Mouse (Mus musculus): ENCODE data around the gene Ankrd10. TPM values are rescaled to one million over a fixed set of nuclear protein-coding genes. Genes with fewer than 3 reads are reported as not detected.
"Not testable (repeated sequence)": the region's sequence is repeated elsewhere in the genome, so short reads cannot be mapped to it uniquely, and the experiment has no call there.

The Ankrd10 gene
- polyA plus RNA-seq, 1 experiment = 151 TPM

DNA sequence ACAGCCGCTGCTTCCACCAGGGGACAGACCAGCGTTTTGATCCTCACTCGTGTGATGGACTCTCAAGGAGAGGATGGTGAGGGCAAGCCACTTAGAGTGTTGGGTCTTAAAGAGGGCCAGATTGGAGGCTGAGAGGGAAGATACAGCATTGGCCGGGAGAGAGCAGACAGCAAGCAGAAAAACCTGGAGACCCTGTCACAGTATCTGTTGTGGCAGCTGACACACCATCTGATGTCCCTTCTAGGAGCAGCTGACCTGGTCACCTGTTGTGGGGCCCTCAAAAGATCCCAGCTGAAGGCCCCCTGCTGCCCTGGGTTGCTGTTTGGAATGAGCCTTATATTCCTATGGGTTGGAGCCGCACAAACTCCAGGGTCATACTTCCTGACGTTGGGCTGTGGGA, 63.1 kb downstream of the Ankrd10 start:
- TF ChIP-seq POLR2A (IDR thresholded peaks at IDR 0.05; ENCODE audit: borderline replicate concordance, extremely low read depth, insufficient read depth, insufficient read length, poor library complexity, severe bottlenecking) (no peak), CTCF (IDR thresholded peaks at IDR 0.05; ENCODE audit: borderline replicate concordance, extremely low read depth, insufficient read depth, insufficient read length) (no peak)
- DNase-seq (ENCODE audit: low read depth) = no peak

DNA sequence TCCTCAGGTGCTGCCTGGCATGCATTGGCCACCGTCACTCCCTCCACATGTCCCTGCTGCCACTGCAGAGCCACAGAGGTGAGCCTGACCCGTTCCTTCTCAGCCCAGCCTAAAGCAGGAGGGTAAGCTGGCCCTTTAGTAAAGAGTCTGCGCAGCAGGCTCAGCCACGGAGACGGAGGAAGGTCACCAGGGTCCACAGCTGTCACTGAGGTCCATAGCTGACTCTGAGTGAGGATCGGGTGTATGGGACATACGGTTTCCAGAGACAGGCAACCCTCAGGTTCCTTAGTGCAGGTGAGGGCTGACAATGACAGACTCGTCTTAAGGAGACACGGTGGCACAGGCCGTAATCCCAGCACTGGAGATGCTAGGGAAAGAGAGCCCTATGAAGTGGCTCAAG, 63.6 kb downstream of the Ankrd10 start:
- no peak for DNase-seq (ENCODE audit: low read depth)
- TF ChIP-seq CTCF (IDR thresholded peaks at IDR 0.05; ENCODE audit: borderline replicate concordance, extremely low read depth, insufficient read depth, insufficient read length) = no peak
- no peak for TF ChIP-seq POLR2A (IDR thresholded peaks at IDR 0.05; ENCODE audit: borderline replicate concordance, extremely low read depth, insufficient read depth, insufficient read length, poor library complexity, severe bottlenecking)

DNA sequence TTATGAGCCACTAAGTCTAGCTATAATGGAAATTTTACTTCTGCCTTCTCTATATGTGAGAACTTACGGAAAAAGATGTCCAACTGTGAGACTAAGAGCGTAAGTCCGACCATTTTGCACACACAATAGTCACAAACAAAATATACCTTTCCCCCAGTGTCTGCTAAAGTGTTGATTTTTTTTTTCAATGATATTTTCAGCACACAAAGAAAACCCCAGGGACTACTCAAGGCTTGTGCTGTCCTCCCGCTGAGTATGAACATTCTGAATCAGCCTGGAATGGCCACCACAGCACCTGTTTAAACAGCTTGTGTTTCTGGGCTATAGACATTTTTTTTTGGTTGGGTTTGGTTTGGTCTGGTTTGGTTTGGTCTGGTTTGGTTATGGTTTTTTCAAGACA, 64.8 kb downstream of the Ankrd10 start:
- DNase-seq (ENCODE audit: low read depth) = no peak
- TF ChIP-seq CTCF (IDR thresholded peaks at IDR 0.05; ENCODE audit: borderline replicate concordance, extremely low read depth, insufficient read depth, insufficient read length) (no peak), POLR2A (IDR thresholded peaks at IDR 0.05; ENCODE audit: borderline replicate concordance, extremely low read depth, insufficient read depth, insufficient read length, poor library complexity, severe bottlenecking) (no peak)

DNA sequence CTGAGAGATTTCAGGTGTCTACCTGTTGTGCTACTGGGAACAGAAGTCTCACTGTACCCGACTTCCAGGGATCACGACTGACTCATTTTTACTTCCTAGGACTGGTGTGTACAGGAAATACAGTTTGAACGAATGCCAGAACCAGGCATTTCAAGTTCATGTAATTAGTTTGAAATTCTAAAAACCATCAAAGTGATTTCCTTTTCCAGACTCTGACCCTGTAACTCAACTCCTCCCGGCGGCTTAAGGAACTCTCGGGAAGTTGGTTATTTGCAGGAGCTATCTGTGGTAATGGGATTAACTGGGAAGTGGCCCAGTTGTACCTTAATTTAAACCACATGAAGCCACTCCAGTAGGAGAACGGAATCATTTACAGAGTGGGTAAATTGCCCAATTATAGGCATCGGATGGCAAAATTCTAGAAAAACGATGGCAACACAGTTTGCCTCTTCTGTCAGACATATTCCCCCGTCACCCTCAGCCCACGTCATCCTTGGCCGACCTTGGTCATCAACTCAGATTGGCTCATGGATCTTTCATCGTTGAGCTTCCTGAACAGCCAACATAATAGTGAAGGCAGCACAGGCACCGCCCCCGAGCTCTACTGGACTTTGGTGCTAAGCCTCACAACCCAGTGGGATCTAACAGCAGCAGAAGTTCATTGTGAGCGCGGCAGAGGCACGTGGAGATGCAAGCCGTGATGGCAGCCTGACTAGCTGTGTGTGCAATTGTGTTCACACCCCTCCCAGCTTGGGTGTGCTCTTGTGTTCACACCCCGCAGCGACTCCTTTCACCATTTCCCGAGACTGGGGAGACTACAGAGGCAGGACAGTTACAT, 66.1 kb downstream of the Ankrd10 start:
- no peak for DNase-seq (ENCODE audit: low read depth)
- TF ChIP-seq CTCF (IDR thresholded peaks at IDR 0.05; ENCODE audit: borderline replicate concordance, extremely low read depth, insufficient read depth, insufficient read length) (no peak), POLR2A (IDR thresholded peaks at IDR 0.05; ENCODE audit: borderline replicate concordance, extremely low read depth, insufficient read depth, insufficient read length, poor library complexity, severe bottlenecking) (no peak)

DNA sequence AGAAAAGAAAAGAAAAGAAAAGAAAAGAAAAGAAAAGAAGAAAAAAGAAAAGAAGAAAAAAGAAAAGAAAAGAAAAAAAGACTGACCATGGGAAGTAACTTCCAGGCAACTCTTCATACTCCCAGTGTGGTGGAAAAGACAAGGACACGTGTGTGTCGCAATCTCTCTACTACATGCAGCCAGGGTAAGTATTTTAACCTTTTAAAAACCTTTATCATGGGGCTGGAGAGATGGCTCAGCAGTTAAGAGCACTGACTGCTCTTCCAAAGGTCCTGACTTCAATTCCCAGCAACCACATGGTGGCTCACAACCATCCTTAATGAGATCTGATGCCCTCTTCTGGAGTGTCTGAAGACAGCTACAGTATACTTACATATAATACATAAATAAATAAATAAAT, 67.4 kb downstream of the Ankrd10 start:
- not testable (repeated sequence) for DNase-seq (ENCODE audit: low read depth)

DNA sequence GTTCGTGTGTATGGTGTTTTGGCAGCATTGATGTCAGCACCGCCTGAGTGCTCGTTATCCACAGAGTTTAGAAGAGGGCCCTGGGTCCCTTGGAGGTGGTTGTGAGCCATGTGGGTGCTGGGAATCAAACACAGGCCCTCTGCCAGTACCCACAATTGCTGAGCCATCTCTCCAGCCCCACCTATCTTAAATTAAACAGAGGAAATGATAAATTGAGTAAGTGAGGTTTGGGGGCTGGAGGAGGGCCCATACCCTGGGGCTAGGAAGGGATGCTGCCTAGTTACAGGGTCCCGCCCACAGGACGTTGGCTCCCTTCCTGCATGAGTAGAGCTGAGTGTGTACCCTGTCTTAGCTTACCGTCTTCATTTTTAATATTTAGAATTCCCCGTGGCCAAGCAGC, 70.8 kb downstream of the Ankrd10 start:
- DNase-seq (ENCODE audit: low read depth) = no peak
- TF ChIP-seq POLR2A (IDR thresholded peaks at IDR 0.05; ENCODE audit: borderline replicate concordance, extremely low read depth, insufficient read depth, insufficient read length, poor library complexity, severe bottlenecking) (no peak), CTCF (IDR thresholded peaks at IDR 0.05; ENCODE audit: borderline replicate concordance, extremely low read depth, insufficient read depth, insufficient read length) (no peak)

DNA sequence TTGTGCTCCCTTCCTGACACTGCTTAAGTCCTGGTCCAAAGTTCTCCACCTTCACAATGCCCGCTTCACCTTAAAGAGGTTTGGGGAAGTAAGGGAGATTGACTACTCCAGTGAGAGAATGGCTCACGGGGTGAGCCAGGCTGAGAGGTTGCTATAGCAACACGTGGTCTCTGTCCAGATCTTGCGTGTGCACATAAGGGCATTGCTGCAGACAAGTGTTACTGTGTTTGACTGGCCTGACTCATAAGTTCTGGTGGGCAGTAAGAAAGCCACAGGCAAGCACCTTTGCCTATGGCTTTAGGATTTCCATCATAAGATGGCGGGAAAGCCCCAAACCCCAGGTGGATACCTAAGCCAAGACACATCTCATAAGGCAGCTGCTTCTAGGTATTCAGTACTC, 71.3 kb downstream of the Ankrd10 start:
- TF ChIP-seq POLR2A (IDR thresholded peaks at IDR 0.05; ENCODE audit: borderline replicate concordance, extremely low read depth, insufficient read depth, insufficient read length, poor library complexity, severe bottlenecking) (no peak), CTCF (IDR thresholded peaks at IDR 0.05; ENCODE audit: borderline replicate concordance, extremely low read depth, insufficient read depth, insufficient read length) (no peak)

More for the DNA sequence above, 71.3 kb downstream of the Ankrd10 start:
- DNase-seq (ENCODE audit: low read depth) = no peak

Other genes starting within 250 kb of the Ankrd10 start
- 0.55 and 0.85 TPM in 2 replicates for gene Rab20, start 157.0 kb downstream of the Ankrd10 start, polyA plus RNA-seq (2012; rRNA removed)
- gene Naxd, start 138.3 kb downstream of the Ankrd10 start, polyA plus RNA-seq (2012; rRNA removed) = 126 and 165 TPM in 2 replicates
- gene Cars2, start 85.0 kb downstream of the Ankrd10 start, polyA plus RNA-seq (2012; rRNA removed) = 44.1 and 54.9 TPM in 2 replicates
- gene Ing1, start 80.2 kb downstream of the Ankrd10 start, polyA plus RNA-seq (2012; rRNA removed) = 57.3 and 69.9 TPM in 2 replicates
- not detected in 2 replicates for gene 1700016D06Rik, start 65.3 kb upstream of the Ankrd10 start, polyA plus RNA-seq (2012; rRNA removed)
- 85.1 and 124 TPM in 2 replicates for gene Arhgef7, start 92.0 kb upstream of the Ankrd10 start, polyA plus RNA-seq (2012; rRNA removed)
- 0.12 TPM in 1 of 2 replicates, not detected in the other for gene Tex29, start 204.7 kb upstream of the Ankrd10 start, polyA plus RNA-seq (2012; rRNA removed)

All from brain, embryonic 14.5 days (tissue).